Mouse (Mus musculus) retina, embryonic 14.5 days (tissue): ENCODE results near the gene Tmem178b.

ENCODE experiments used
- DNase-seq: peaks from one replicate; pipeline ENCODE4 v3.0.0-alpha.2; 2015; ENCODE audit warnings: low spot score

Gene Tmem178b

DNA sequence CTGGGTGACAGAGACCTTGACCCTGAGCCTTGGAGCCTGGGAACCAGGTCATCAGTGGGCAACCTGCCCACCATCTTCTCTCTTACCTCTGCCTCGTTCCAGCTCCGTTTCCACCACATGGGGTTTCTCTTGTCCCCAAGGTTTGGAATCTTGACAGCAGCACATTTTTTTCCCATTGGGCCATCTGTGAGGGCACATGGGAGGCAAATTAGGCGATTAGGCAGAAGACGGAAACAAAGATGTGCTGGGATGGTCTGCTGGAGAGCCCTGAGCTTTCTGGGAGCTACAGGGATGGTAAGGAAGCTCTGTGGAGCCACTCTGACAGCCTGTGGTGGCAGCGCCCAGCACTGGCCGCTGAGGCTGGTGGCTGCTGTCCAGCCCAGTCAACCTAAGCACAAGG, 300.5 kb downstream of the Tmem178b start:
- no peak for DNase-seq

GRCm38 (mm10) chr6:40177870-40178269, 304.8 kb downstream of the Tmem178b start:
- no peak for DNase-seq

- DNase-seq = no peak
Measured at GRCm38 (mm10) chr6:40180551-40180950, 307.5 kb downstream of the Tmem178b start.

- no peak for DNase-seq
Measured at GRCm38 (mm10) chr6:40200661-40201060, 327.6 kb downstream of the Tmem178b start.

GRCm38 (mm10) chr6:40202602-40203001, 329.5 kb downstream of the Tmem178b start:
- DNase-seq = peak; percentile 11

DNA sequence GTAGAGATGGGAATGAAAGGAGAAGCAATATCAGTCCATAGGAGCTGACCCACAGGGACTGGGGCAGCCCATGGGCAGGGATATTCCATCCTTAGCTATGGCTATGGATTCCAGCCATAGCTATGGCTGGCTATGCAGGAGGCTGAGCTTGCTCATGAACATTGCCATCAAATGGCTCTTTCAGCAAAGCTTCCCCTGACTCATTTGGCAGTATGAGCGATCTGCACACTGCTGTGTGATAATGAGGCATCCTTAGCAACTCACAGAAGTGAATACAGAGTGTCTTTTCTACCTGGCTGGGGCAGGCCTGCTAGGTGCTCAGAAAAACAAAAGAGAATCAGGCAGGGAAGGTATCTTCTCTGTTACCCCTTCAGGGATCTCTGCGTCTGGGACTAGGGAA, 332.3 kb downstream of the Tmem178b start:
- DNase-seq = no peak

DNA sequence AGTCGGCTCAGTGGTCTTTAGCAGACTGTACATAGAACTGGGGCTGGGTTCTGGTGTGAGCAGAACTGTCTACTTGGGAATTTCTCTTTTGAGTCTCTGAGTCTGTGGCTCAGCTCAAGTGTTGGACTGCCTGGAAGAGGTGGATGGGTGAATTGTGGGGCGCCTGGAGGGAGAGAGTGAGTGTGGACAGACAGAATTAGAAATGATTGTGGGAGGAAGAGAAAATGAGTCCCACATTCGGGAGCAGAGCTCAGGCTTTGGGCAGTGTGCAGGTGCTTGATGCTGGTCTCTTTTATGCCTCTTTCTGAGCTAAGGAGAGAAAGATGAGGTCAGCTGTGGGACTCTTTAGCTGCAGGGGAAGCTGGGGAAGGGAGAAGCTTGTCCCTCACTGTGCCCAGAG, 334.9 kb downstream of the Tmem178b start:
- DNase-seq = no peak

- peak; percentile 43 for DNase-seq
Measured at GRCm38 (mm10) chr6:40209172-40209571, 336.1 kb downstream of the Tmem178b start.

DNA sequence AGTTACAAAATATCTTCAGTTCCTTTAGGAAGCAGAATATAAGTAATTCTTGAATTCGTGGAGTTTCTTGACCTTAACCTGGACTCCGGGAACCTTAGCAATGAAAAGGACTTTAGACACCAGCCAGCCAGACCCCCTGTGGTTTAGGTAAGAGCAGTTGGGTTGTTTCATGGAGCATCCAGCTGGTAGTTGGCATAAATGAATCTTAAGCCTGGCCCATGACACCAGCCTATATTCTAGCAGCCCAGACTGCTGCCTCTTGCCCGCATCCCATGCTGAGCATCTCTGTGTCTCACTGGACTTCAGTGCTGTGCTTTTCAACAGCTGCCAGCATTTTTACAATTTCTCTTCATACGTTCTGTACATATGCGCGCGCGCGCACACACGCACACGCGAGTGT, 344.1 kb downstream of the Tmem178b start:
- DNase-seq = no peak

DNA sequence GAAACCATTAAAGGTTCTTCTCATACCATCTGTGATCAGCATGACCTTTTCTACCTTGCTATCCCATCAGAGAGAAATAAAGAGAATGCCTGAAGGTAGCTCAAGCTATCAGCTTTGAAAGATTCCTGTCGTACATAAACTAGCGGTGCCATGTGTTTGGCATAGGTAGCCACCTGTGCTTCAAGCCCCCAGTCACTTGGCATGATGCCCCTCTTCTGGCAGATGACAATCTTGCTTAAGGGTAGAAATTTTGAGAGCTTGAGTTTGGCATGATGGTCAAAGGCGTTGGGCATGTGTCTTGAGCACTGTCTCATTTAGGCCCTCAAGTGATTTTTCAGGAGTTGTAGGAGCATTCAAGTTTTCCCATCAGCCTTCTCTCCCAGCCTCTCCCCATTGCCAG, 344.6 kb downstream of the Tmem178b start:
- no peak for DNase-seq

- no peak for DNase-seq
Measured at GRCm38 (mm10) chr6:40220634-40221120, 347.6 kb downstream of the Tmem178b start.

- no peak for DNase-seq
Measured at GRCm38 (mm10) chr6:40225585-40226280, 352.7 kb downstream of the Tmem178b start.

DNA sequence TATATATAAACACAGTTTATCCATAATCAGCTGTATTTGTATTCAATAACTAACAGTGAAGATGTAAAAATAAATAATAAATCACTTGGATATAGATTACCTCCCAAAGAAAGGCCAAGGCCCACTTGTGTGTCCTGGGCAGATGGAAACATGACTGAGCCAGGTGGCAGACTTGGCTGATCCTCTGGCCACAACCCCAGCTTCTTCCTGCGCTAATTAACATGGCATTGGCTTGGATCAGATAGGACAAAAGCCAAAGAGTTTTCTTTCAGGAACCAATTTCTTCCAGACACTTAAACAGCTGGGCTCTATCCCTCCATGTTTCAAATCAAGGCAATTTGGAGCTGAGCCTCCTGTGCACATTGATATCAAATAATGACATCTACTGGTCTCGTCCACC, 355.9 kb downstream of the Tmem178b start:
- no peak for DNase-seq

- no peak for DNase-seq
Measured at GRCm38 (mm10) chr6:40229985-40230384, 356.9 kb downstream of the Tmem178b start.

GRCm38 (mm10) chr6:40234066-40234465, 361.0 kb downstream of the Tmem178b start:
- no peak for DNase-seq

DNA sequence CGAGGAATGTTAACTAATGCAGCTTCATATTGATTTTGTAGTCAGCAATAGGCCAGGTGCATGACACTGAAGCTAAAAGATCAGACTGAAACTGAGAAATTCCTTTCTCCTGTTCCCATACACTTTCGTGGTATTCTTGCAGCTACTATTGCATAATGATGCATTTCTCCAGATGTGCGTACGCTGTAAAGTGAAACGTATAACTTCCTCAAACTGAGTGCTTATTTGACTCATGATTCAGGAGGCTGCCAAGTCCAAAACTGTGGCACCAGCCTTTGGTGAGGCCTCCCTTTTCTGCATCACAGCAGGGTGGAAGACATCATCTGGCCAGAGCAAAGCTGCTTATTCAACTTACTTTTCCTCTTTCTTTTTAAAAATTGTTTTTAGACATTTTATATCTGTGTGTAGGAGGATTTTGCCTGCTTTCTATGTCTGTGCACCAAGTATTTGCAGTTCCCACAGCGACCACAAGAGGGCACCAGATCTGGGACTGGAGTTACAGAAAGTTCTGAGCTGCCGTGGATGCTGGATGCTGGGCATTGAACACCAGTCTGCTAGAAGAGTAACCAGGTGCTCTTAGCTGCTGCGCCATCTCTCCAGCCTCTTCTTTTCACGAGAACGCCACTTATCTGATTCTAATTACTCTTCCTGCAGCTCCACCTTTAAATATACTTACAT, 362.9 kb downstream of the Tmem178b start:
- DNase-seq = peak; percentile 84

- DNase-seq = peak; percentile 64
Measured at GRCm38 (mm10) chr6:40236841-40237765, 364.0 kb downstream of the Tmem178b start.

GRCm38 (mm10) chr6:40238857-40239256, 365.8 kb downstream of the Tmem178b start:
- no peak for DNase-seq

- no peak for DNase-seq
Measured at GRCm38 (mm10) chr6:40240671-40241070, 367.6 kb downstream of the Tmem178b start.

GRCm38 (mm10) chr6:40247398-40247946, 374.4 kb downstream of the Tmem178b start:
- no peak for DNase-seq

- DNase-seq = no peak
Measured at GRCm38 (mm10) chr6:40249939-40250338, 376.9 kb downstream of the Tmem178b start.

DNA sequence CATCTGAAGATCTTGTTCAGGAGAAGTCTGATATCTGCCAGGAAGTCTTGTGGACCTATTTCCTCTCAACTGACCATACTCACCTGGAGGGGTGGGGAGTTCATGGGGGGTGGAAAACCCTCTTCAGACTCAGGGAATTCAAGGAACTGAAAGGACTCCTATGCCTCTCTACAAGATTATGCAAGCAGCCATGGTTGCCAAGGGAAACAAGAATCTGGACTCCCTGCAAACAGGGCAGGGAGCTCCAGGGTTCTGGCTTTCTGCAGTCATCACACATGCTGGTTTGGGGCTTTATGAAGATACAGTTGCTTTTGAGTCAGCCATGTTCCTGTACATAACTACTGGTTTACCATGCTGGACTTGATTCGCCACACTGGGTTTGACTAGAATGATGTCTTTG, 390.6 kb downstream of the Tmem178b start:
- no peak for DNase-seq
